Comparison of ENCODE assay signal across 23 mouse cellular contexts in the genomic region with DNA sequence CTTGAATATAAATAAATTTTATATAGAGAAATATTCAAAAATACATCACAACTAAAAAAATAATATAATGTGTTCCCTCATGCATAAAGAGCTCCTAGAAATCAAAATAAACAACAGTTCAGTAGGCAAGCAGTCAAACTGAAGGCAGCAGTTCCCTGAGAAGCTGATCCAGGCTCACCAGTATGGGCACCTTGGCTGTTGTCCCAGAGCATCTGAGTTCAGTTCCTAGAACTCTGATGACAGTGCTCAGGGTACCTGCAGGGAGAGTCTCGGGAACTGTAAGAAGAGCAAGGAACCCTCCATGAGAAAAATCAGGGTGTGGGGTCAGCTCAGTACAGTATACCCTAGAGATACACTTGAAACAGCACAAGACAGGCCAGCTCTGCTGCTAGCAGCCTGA.
DNase-seq lines count a peak whose midpoint lies in the region; ATAC-seq and TF ChIP-seq lines count a peak whose summit lies in the region.
"Had no signal": no experiment of that assay in that cellular context is flagged by ENCODE, and none has a peak within 500 bp of the region (broad histone marks: within the 10 kb centered on the region; RNA-seq: fewer than 3 reads in every experiment).

No protein-coding gene starts in this region.

- no peak for TF ChIP-seq POLR2A in cerebellum, adult 2 months (IDR thresholded peaks at IDR 0.05; ENCODE audit: borderline replicate concordance, insufficient read depth, low read length)

- no peak for ATAC-seq in cerebellum, adult (ENCODE audit: insufficient number of reproducible peaks, low FRiP score, low TSS enrichment)
- no peak for ATAC-seq in megakaryocyte, adult 5-6 weeks (ENCODE audit: poor library complexity, severe bottlenecking)
- ATAC-seq: activated CD4-positive, CD25-positive, alpha-beta regulatory T cell, adult 4 months; forebrain, embryonic 15.5 days; hindbrain, embryonic 16.5 days; inflammation-experienced regulatory T-cells, adult 6 months; intestine, postnatal 0 days; Patski had no signal

- DNase-seq in cerebellum, adult 2 months: peak; percentile 68 to 81
- DNase-seq in cerebellum, adult 8-10 months: peak; percentile 60
- DNase-seq in cerebellum, postnatal 14 days: peak; percentile 82 to 89
- DNase-seq in right cerebral cortex, adult 18-20 months: no peak
- DNase-seq: adrenal gland, adult 2 months; adrenal gland, postnatal 25 days; embryo, embryonic 11 days; gastrocnemius, postnatal 10 days; heart, adult 18-20 months; heart, postnatal 10 days; heart, postnatal 4 days had no signal

- WGBS in cerebellum, adult 2 months: 16% methylated on average over 1 of the region's 1 CpGs

- no peak for TF ChIP-seq CTCF in cerebellum, adult 2 months (IDR thresholded peaks at IDR 0.05; ENCODE audit: borderline replicate concordance, insufficient read depth, low read depth, low read length)

- no peaks in the 10 kb centered on the region for H3K27me3 ChIP-seq in cerebellum, adult 2 months (ENCODE audit: control insufficient read depth, insufficient read depth, low read length)
- H3K27me3 ChIP-seq: CH12.LX; embryonic facial prominence, embryonic 15.5 days; forebrain, embryonic 15.5 days; hindbrain, embryonic 12.5 days; Patski had no signal

- no peak overlapping the region for H3K4me3 ChIP-seq in cerebellum, adult 2 months (replicated peaks; ENCODE audit: insufficient read depth, low read depth, low read length)
- H3K4me3 ChIP-seq: embryonic facial prominence, embryonic 15.5 days; forebrain, embryonic 15.5 days; heart, embryonic 10.5 days; hindbrain, embryonic 12.5 days had no signal

- H3K4me1 ChIP-seq in cerebellum, adult 2 months (ENCODE audit: control insufficient read depth, insufficient read depth, low read length): peaks cover 31% of the 10 kb centered on the region
- H3K4me1 ChIP-seq: embryonic facial prominence, embryonic 15.5 days had no signal

- no peak overlapping the region for H3K27ac ChIP-seq in cerebellum, adult 2 months (ENCODE audit: insufficient read depth, low read length)
- H3K27ac ChIP-seq: embryonic facial prominence, embryonic 15.5 days; forebrain, embryonic 15.5 days; heart, embryonic 10.5 days; hindbrain, embryonic 12.5 days had no signal
